Mouse (Mus musculus): ENCODE measurements around the gene Bbx. TPM values are rescaled to one million over a fixed set of nuclear protein-coding genes. Genes with fewer than 3 reads are reported as not detected.

Gene Bbx
- total RNA-seq, 2 experiments from 2014 or later: 7.8 to 9.4 TPM

- DNase-seq (ENCODE audit: low spot score): no peak
Measured at GRCm38 (mm10) chr16:50167983-50168299, 264.2 kb downstream of the Bbx start.

GRCm38 (mm10) chr16:50167231-50167982 lies 264.8 kb downstream of the Bbx start:
- DNase-seq (ENCODE audit: low spot score): no peak

GRCm38 (mm10) chr16:50160418-50161271 lies 271.5 kb downstream of the Bbx start:
- DNase-seq (ENCODE audit: low spot score): no peak

- no peak for DNase-seq (ENCODE audit: low spot score)
Measured at GRCm38 (mm10) chr16:50158546-50158945, 273.6 kb downstream of the Bbx start.

- no peak for DNase-seq (ENCODE audit: low spot score)
Measured at GRCm38 (mm10) chr16:50149606-50150005, 282.6 kb downstream of the Bbx start.

- no peak for DNase-seq (ENCODE audit: low spot score)
Measured at GRCm38 (mm10) chr16:50147900-50148299, 284.3 kb downstream of the Bbx start.

Other genes with a start within 250 kb of the Bbx start
- gene Ccdc54, start 158.8 kb upstream of the Bbx start, total RNA-seq (2021): not detected

All from gastrocnemius, adult 18-20 months (tissue).